In the genomic region with DNA sequence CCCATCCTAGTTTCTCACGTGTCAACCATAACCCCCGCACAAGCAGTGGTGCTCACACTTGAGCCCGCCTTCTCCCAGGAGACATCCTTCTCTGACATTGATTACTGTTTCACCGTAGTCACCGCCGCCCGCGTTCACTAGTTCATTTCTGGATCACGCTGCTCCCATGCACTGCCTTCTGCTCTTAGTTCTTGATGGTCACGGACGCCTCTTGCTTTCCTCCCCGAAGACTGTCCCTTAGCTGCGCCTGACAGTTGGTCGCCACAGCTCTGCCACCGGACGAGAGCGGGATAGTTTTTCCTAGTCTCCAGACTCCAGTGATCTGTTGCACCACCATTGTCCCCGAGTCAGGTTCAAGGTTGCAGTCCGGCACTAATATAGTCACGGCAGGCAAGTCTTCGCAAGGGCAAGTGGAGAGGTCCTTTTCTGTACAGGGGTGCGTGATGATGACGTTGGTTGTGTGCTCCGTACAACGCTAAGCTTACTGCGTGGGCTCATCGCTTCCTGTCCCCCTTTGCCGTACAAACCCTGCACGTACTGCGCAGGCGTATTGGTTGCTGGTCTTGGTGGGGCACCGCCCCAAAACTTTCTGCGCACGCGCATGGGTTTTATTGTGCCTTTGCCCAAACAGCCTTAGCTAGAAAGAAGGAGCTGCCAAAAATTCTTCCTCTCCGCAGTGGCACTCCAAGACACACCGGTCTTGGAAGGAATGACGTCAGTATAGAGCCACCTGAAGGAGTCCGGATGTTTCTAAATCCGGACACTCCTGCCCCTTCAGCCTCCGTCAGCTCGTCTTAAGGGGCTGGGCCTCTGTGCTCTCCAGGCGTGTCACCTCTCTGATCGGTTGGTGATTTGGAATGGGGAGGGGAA, we compare ENCODE assay signal across 8 mouse cellular contexts. TPM values are rescaled to one million over a fixed set of nuclear protein-coding genes. Genes with fewer than 3 reads are reported as not detected.
A peak's percentile ranks its signal among the peaks of the same experiment; 100 is the strongest.
DNase-seq lines count a peak whose midpoint lies in the region; ATAC-seq lines count a peak whose summit lies in the region.

A gene (plus strand): TSS at position 628 of the 870 bp plus-strand sequence.

- peak; percentile 99 for DNase-seq in adrenal gland, adult (ENCODE audit: inconsistent age in 2 of 2, low spot score in 1 of 2)
- peak; percentile 100 for DNase-seq in embryo, embryonic 10.5 days (ENCODE audit: low spot score)
- peak; percentile 98 for DNase-seq in gastrocnemius, postnatal 14 days
- DNase-seq in left cerebral cortex, postnatal 10 days (ENCODE audit: extremely low spot score in 1 of 2, low spot score in 2 of 2) = peak; percentile 98 to 99
- peak; percentile 99 for DNase-seq in right cerebral cortex, postnatal 25 days
- peak; percentile 97 to 98 for DNase-seq in urinary bladder, postnatal 4 days (ENCODE audit: low spot score in 2 of 2)

- ATAC-seq in inflammation-experienced regulatory T-cells, adult 6 months = peak; percentile 89
- ATAC-seq in megakaryocyte-erythroid progenitor cell, adult 5-6 weeks (replicated peaks; ENCODE audit: low FRiP score, low TSS enrichment, poor library complexity, severe bottlenecking) = peak; percentile 80

- intact Hi-C loops in gastrocnemius, postnatal 14 days (cut with DNase I; ENCODE audit: low total_unique reads) = no loop called here
- intact Hi-C loops in left cerebral cortex, postnatal 10 days (cut with DNase I) = no loop called here

RNA-seq across cellular contexts. Expression of the gene that starts here (rescaled TPM):
- total RNA-seq in gastrocnemius, postnatal 14 days (2021) = 10 to 100 TPM; 10.5 to 12.8 TPM
- 1 to 10 TPM in 2 of 3 experiments, under 1 TPM in 1; 0.79 to 1.2 (median 1.0) TPM for polyA plus RNA-seq in inflammation-experienced regulatory T-cells, adult 6 months (2017; shearing (Covaris generic))
- 100 to 1,000 TPM; 105 to 110 TPM for total RNA-seq in left cerebral cortex, postnatal 10 days (2021)
- total RNA-seq in megakaryocyte-erythroid progenitor cell, adult 5-6 weeks (2014; fragmentation: Nextera tagmentation) = 4.7 and 6.3 TPM in 2 replicates
- 3.0 and 5.2 TPM in 2 replicates for total RNA-seq in megakaryocyte-erythroid progenitor cell, adult 5-6 weeks (2017)

Comparison
In these comparisons a context has a peak if more than half of its experiments do, and no peak if none do; other contexts are left out.
1. Peak in every context shown above with its lines: DNase-seq and ATAC-seq.
2. RNA of the gene that starts here (total RNA-seq): 105 to 110 TPM in left cerebral cortex, postnatal 10 days; 10.5 to 12.8 TPM in gastrocnemius, postnatal 14 days and 3.0 to 6.3 TPM in megakaryocyte-erythroid progenitor cell, adult 5-6 weeks; every median in the first group is over 4 times any median in the second.